Comparison of ENCODE assay signal across 10 mouse cellular contexts in genomic region chr9:100470936-100471604, GRCm38 (mm10). TPM values are rescaled to one million over a fixed set of nuclear protein-coding genes. Genes with fewer than 3 reads are reported as not detected.
DNase-seq lines count a peak whose midpoint lies in the region; ATAC-seq and TF ChIP-seq lines count a peak whose summit lies in the region.
"Had no signal": no experiment of that assay in that cellular context is flagged by ENCODE, and none has a peak within 500 bp of the region (broad histone marks: within the 10 kb centered on the region; RNA-seq: fewer than 3 reads in every experiment).

No protein-coding gene starts in this region.

- peak; percentile 61 for DNase-seq in kidney, adult 11 months
- DNase-seq in cerebellum, adult 8-10 months = peak; percentile 97
- DNase-seq in lung, embryonic 14.5 days = peak; percentile 57
- no peak for DNase-seq in thymus, postnatal 10 days (ENCODE audit: low spot score in 2 of 2)
- DNase-seq in spleen, postnatal 4 days (ENCODE audit: low spot score in 2 of 2) = no peak
- no peak for DNase-seq in left cerebral cortex, adult 9 months (ENCODE audit: low spot score in 2 of 2)

- no peak for TF ChIP-seq CTCF in lung, embryonic 14.5 days (IDR thresholded peaks at IDR 0.05; ENCODE audit: low read depth)

- no peak overlapping the region for H3K4me2 ChIP-seq in kidney, embryonic 14.5 days (replicated peaks; ENCODE audit: low read depth, low read length)
- no peak overlapping the region for H3K4me2 ChIP-seq in heart, embryonic 11.5 days
- no peak overlapping the region for H3K4me2 ChIP-seq in lung, embryonic 14.5 days

- no peak for ATAC-seq in kidney, embryonic 14.5 days (ENCODE audit: low FRiP score, low TSS enrichment)
- ATAC-seq in heart, embryonic 11.5 days (replicated peaks; ENCODE audit: insufficient number of reproducible peaks, low FRiP score, low TSS enrichment) = no peak
- ATAC-seq in lung, embryonic 14.5 days (ENCODE audit: insufficient read depth) = peak; percentile 76

- H3K27me3 ChIP-seq in kidney, embryonic 14.5 days (ENCODE audit: control insufficient read depth, insufficient read depth, low read length) = no peaks in the 10 kb centered on the region
- H3K27me3 ChIP-seq in heart, embryonic 11.5 days (ENCODE audit: control insufficient read depth, insufficient read depth, low read length) = no peaks in the 10 kb centered on the region
- H3K27me3 ChIP-seq in lung, embryonic 14.5 days (ENCODE audit: insufficient read depth, low read length) = no peaks in the 10 kb centered on the region

- H3K36me3 ChIP-seq in kidney, embryonic 14.5 days (ENCODE audit: control insufficient read depth, insufficient read depth, low read length) = no peaks in the 10 kb centered on the region; the same call in 1 of the 2 replicates
- no peaks in the 10 kb centered on the region for H3K36me3 ChIP-seq in heart, embryonic 11.5 days (ENCODE audit: control insufficient read depth, insufficient read depth, low read length)
- H3K36me3 ChIP-seq in lung, embryonic 14.5 days (ENCODE audit: insufficient read depth) = no peaks in the 10 kb centered on the region

- no peaks in the 10 kb centered on the region for H3K9me3 ChIP-seq in kidney, embryonic 14.5 days (ENCODE audit: control insufficient read depth, low read length)
- H3K9me3 ChIP-seq in heart, embryonic 11.5 days (replicated peaks; ENCODE audit: control insufficient read depth, low read length) = no peaks in the 10 kb centered on the region
- H3K9me3 ChIP-seq in lung, embryonic 14.5 days (ENCODE audit: low read depth, low read length) = no peaks in the 10 kb centered on the region
- H3K9me3 ChIP-seq: G1E had no signal

- H3K4me1 ChIP-seq in kidney, embryonic 14.5 days (ENCODE audit: control insufficient read depth, insufficient read depth, low read length) = no peaks in the 10 kb centered on the region
- 0 out of 2 replicates have a peak, but pooled peaks cover 4% of the 10 kb centered on the region for H3K4me1 ChIP-seq in heart, embryonic 11.5 days (ENCODE audit: control insufficient read depth, insufficient read depth, low read length)
- H3K4me1 ChIP-seq in lung, embryonic 14.5 days (ENCODE audit: insufficient read depth) = no peaks in the 10 kb centered on the region

- H3K4me3 ChIP-seq in kidney, embryonic 14.5 days (ENCODE audit: low read length) = no peak overlapping the region
- no peak overlapping the region for H3K4me3 ChIP-seq in heart, embryonic 11.5 days (ENCODE audit: low read depth, low read length)
- H3K4me3 ChIP-seq in lung, embryonic 14.5 days (ENCODE audit: low read depth, low read length) = no peak overlapping the region
- H3K4me3 ChIP-seq: erythroblast, embryonic 14.5 days had no signal

- 60% methylated on average over 8 of the region's 8 CpGs for WGBS in kidney, embryonic 14.5 days
- 63% methylated on average over 8 of the region's 8 CpGs for WGBS in heart, embryonic 11.5 days (ENCODE audit: insufficient replicate concordance)
- WGBS in lung, embryonic 14.5 days = 57% methylated on average over 8 of the region's 8 CpGs

- no peak overlapping the region for H3K9ac ChIP-seq in kidney, embryonic 14.5 days (ENCODE audit: low read depth, low read length)
- 0 out of 2 replicates have a peak overlapping the region, but pooled peaks have one; percentile 16 for H3K9ac ChIP-seq in heart, embryonic 11.5 days (ENCODE audit: low read depth, low read length)
- no peak overlapping the region for H3K9ac ChIP-seq in lung, embryonic 14.5 days

- H3K27ac ChIP-seq in kidney, embryonic 14.5 days (ENCODE audit: low read depth, low read length) = no peak overlapping the region
- no peak overlapping the region for H3K27ac ChIP-seq in heart, embryonic 11.5 days (ENCODE audit: low read depth, low read length)
- peak overlapping the region; percentile 12; the same call in 1 of the 2 replicates for H3K27ac ChIP-seq in lung, embryonic 14.5 days (ENCODE audit: low read depth)

RNA-seq across cellular contexts. Expression of gene Il20rb, which starts 15.5 kb away (rescaled TPM):
- 0.79 and 1.8 TPM in 2 replicates for polyA plus RNA-seq in kidney, embryonic 14.5 days (2014; fragmentation: Nextera tagmentation; extraction: Ambion mirVana)
- 0.39 and 0.89 TPM in 2 replicates for polyA plus RNA-seq in heart, embryonic 11.5 days (2014; fragmentation: Nextera tagmentation; extraction: Ambion mirVana)
- 1.6 and 2.2 TPM in 2 replicates for polyA plus RNA-seq in lung, embryonic 14.5 days (2014; fragmentation: Nextera tagmentation; extraction: Ambion mirVana)

Comparison
In these comparisons a context has a peak if more than half of its experiments do, and no peak if none do; other contexts are left out.
1. DNase-seq: peak in kidney, adult 11 months (single experiment), cerebellum, adult 8-10 months (single experiment) and lung, embryonic 14.5 days (single experiment); none in thymus, postnatal 10 days (0 of 2), spleen, postnatal 4 days (0 of 2) and left cerebral cortex, adult 9 months (0 of 2).